Mouse (Mus musculus): Measurements from ENCODE around the gene Tcf20.

Gene Tcf20

DNA sequence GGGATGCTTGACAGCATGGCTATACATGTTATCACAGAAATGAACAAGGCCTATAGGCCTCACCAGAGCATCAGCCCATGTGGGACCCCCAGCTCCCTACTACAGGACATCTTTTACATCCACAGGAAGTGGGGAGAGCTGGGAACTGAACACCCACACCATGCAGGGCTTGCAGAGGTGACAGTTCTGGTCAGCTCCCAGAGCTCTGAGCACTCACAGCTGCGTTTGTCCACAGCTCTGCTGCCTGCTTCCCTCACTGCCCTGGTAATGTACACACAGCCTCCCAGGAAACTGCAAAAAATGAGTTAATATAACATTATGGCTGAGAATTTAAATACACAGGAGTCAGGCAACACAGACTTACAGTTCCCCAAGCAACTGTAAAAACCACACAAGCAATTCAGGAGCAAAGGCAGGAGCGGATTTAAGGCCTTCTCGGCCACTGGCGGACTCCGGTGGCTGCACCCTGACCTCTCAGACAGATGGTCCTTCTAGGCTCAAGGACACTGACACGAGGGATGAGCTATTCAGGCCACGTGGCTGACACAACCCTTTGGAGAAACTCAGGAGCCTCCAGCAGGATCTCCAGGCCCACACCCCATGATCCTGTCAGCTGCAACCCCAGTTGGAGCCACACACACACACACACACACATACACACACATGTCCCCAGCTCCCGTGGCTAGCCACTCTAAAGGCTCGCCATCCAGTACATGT lies 43.0 kb downstream of the Tcf20 start:
- no peaks in the 10 kb centered on the region for H3K36me3 ChIP-seq (ENCODE audit: insufficient read depth, low read length)
- peaks cover 27% of the 10 kb centered on the region for H3K27me3 ChIP-seq (ENCODE audit: insufficient read depth, low read length)
- H3K4me3 ChIP-seq (replicated peaks; ENCODE audit: low read length), result no peak overlapping the region
- TF ChIP-seq POU5F1 (IDR thresholded peaks at IDR 0.05; ENCODE audit: borderline replicate concordance, low read length) (no peak), CTCF (conservative IDR thresholded peaks at IDR 0.05; ENCODE audit: low read length) (no peak), NANOG (IDR thresholded peaks at IDR 0.05; ENCODE audit: borderline replicate concordance, low read length) (no peak)
- H3K9me3 ChIP-seq (ENCODE audit: low read length), result no peaks in the 10 kb centered on the region
- peaks cover 32% of the 10 kb centered on the region for H3K4me1 ChIP-seq (replicated peaks; ENCODE audit: low read depth, low read length)

DNA sequence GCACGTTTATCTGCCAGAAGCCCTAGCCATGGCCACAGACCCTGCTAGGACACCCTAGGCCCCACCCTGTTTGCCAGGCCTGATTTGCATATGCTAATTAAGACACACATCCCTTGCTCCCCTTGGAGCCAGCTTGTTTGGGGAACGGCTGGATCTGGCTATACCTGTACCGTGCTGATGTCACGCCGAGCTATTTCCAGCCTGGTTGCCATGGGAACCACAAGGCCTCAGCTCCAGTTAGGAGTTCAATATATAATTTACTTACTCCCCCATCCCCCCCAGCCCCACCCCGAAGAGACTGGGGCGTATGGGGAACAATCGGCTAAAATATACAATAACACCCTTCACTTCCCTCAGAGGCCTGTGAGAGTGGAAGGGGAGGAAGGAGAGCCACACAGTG lies 45.9 kb downstream of the Tcf20 start:
- no peaks in the 10 kb centered on the region for H3K9me3 ChIP-seq (ENCODE audit: low read length)
- no peak for TF ChIP-seq CTCF (conservative IDR thresholded peaks at IDR 0.05; ENCODE audit: low read length)
- TF ChIP-seq POU5F1 (IDR thresholded peaks at IDR 0.05; ENCODE audit: borderline replicate concordance, low read length), result no peak
- no peak for TF ChIP-seq NANOG (IDR thresholded peaks at IDR 0.05; ENCODE audit: borderline replicate concordance, low read length)
- H3K36me3 ChIP-seq (ENCODE audit: insufficient read depth, low read length), result no peaks in the 10 kb centered on the region
- H3K4me3 ChIP-seq (replicated peaks; ENCODE audit: low read length), result no peak overlapping the region
- H3K27me3 ChIP-seq (ENCODE audit: insufficient read depth, low read length), result peaks cover 12% of the 10 kb centered on the region; the same call in 1 of the 2 replicates
- peaks cover 48% of the 10 kb centered on the region for H3K4me1 ChIP-seq (replicated peaks; ENCODE audit: low read depth, low read length)

DNA sequence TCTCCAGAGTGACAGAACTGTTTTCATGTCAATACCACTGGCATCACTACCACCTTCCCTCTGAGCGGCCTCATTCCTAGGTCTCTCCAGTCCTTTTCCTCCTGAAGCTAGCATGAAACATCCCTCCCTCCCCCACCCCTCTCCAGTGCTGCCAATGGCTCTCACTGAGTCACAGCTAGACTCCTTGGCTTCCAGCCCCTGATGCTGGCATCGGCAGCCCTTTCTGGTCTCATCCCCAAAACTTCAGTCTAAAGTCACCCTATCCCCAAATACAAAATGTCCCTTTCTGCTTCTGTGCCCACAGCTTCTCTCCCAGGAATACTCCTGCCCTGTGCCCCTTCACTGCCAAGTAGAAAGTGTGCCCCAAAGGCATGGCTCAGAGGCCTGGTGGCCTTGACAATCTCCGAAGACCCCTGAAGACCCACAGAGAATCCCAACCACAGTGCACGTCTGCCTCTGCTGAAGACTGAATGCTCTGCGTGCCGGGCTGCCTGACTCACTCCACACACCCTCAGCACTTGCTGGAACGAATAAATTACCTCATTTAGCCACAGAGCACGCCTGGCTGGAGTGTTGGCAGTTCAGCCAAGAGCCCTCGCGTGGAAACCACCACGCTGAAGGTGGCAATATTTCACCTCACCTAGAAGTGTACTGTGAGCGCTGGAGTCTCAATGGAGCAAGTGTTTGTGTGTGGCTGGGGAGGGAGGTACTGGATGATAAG lies 47.0 kb downstream of the Tcf20 start:
- no peaks in the 10 kb centered on the region for H3K9me3 ChIP-seq (ENCODE audit: low read length)
- H3K4me1 ChIP-seq (replicated peaks; ENCODE audit: low read depth, low read length), result peaks cover 52% of the 10 kb centered on the region
- no peaks in the 10 kb centered on the region for H3K36me3 ChIP-seq (ENCODE audit: insufficient read depth, low read length)
- peaks cover 7% of the 10 kb centered on the region; the same call in 1 of the 2 replicates for H3K27me3 ChIP-seq (ENCODE audit: insufficient read depth, low read length)
- no peak overlapping the region for H3K4me3 ChIP-seq (replicated peaks; ENCODE audit: low read length)
- no peak for TF ChIP-seq CTCF (conservative IDR thresholded peaks at IDR 0.05; ENCODE audit: low read length)
- no peak for TF ChIP-seq POU5F1 (IDR thresholded peaks at IDR 0.05; ENCODE audit: borderline replicate concordance, low read length)
- no peak for TF ChIP-seq NANOG (IDR thresholded peaks at IDR 0.05; ENCODE audit: borderline replicate concordance, low read length)

DNA sequence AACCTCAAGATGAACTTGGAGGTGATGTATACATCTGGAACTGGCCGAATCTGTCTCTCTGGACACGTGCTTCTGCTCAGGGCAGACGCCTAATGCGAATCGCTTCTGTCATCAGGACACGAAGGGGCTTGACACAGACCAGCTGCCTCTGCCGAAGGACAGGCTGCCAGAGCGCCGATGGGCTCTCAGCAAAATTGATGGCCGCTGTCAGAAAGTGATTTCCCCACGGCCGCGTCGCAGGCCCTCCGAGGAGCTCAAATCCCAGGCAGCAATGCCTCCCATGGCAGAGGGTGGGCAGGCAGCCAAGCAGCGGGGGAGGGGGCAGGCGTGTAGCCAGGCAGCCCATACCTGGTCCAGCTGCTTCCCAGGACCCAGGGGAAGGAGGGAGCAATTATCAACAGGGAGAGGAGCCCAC lies 49.5 kb downstream of the Tcf20 start:
- peaks cover 7% of the 10 kb centered on the region for H3K27me3 ChIP-seq (ENCODE audit: insufficient read depth, low read length)
- TF ChIP-seq CTCF (conservative IDR thresholded peaks at IDR 0.05; ENCODE audit: low read length), result no peak
- no peak for TF ChIP-seq NANOG (IDR thresholded peaks at IDR 0.05; ENCODE audit: borderline replicate concordance, low read length)
- no peak for TF ChIP-seq POU5F1 (IDR thresholded peaks at IDR 0.05; ENCODE audit: borderline replicate concordance, low read length)
- no peaks in the 10 kb centered on the region for H3K9me3 ChIP-seq (ENCODE audit: low read length)
- H3K4me1 ChIP-seq (replicated peaks; ENCODE audit: low read depth, low read length), result peaks cover 50% of the 10 kb centered on the region
- H3K4me3 ChIP-seq (replicated peaks; ENCODE audit: low read length), result no peak overlapping the region
- H3K36me3 ChIP-seq (ENCODE audit: insufficient read depth, low read length), result no peaks in the 10 kb centered on the region

DNA sequence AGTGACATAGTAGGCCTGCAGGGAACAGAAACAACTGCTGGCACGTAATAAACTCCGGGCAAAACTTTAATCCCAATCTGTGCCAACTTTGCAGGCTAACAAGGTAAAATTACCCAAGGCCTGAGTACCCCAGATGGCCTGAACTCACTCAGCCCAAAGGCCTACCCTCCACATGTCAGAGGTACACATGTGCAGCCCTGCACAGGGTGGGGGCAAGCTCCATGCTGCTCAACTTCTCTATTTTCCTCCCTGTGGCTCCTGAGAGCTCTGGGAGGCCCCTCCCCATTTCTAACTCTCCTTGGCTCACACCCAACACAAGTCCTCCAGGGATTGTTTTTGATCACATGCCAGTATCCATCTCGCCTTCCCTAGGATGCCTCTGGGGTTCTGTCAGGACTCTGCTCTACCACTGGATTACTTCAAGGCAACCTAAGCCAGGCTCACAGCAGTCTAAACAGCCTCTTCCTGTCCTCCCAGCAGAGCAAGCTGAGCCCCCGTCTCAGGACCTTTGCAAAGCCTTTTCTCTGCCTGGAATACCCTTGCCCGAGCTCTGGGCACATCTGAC lies 50.2 kb downstream of the Tcf20 start:
- Histone ChIP-seq H3K27me3 (ENCODE audit: insufficient read depth, low read length) (peaks cover 7% of the 10 kb centered on the region), H3K36me3 (ENCODE audit: insufficient read depth, low read length) (no peaks in the 10 kb centered on the region), H3K4me3 (replicated peaks; ENCODE audit: low read length) (no peak overlapping the region), H3K4me1 (replicated peaks; ENCODE audit: low read depth, low read length) (peaks cover 44% of the 10 kb centered on the region), H3K9me3 (ENCODE audit: low read length) (no peaks in the 10 kb centered on the region)
- TF ChIP-seq NANOG (IDR thresholded peaks at IDR 0.05; ENCODE audit: borderline replicate concordance, low read length) (no peak), POU5F1 (IDR thresholded peaks at IDR 0.05; ENCODE audit: borderline replicate concordance, low read length) (no peak), CTCF (conservative IDR thresholded peaks at IDR 0.05; ENCODE audit: low read length) (no peak)

DNA sequence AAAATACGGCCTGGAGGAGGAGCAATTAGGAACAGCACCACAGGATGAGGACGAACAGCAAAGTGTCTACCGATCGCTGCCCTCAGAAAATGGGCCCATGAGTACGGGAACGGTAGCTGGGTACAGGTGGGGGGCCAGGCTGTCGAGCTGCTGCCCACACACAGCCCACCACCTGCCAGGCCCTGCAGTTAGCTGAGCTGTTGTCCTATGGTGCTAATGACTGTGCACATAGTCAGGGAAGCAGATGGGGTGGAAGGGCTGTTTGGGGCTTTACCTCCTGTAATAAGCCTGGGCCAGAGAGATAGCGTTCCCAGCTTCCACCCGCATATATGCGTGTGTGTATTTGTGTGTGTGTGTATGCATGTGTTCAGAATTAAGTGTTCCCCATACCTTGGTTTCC lies 52.7 kb downstream of the Tcf20 start:
- no peaks in the 10 kb centered on the region for H3K36me3 ChIP-seq (ENCODE audit: insufficient read depth, low read length)
- no peak for TF ChIP-seq NANOG (IDR thresholded peaks at IDR 0.05; ENCODE audit: borderline replicate concordance, low read length)
- TF ChIP-seq CTCF (conservative IDR thresholded peaks at IDR 0.05; ENCODE audit: low read length), result no peak
- no peak for TF ChIP-seq POU5F1 (IDR thresholded peaks at IDR 0.05; ENCODE audit: borderline replicate concordance, low read length)
- peaks cover 16% of the 10 kb centered on the region for H3K27me3 ChIP-seq (ENCODE audit: insufficient read depth, low read length)
- H3K9me3 ChIP-seq (ENCODE audit: low read length), result no peaks in the 10 kb centered on the region
- peaks cover 30% of the 10 kb centered on the region for H3K4me1 ChIP-seq (replicated peaks; ENCODE audit: low read depth, low read length)
- H3K4me3 ChIP-seq (replicated peaks; ENCODE audit: low read length), result no peak overlapping the region

DNA sequence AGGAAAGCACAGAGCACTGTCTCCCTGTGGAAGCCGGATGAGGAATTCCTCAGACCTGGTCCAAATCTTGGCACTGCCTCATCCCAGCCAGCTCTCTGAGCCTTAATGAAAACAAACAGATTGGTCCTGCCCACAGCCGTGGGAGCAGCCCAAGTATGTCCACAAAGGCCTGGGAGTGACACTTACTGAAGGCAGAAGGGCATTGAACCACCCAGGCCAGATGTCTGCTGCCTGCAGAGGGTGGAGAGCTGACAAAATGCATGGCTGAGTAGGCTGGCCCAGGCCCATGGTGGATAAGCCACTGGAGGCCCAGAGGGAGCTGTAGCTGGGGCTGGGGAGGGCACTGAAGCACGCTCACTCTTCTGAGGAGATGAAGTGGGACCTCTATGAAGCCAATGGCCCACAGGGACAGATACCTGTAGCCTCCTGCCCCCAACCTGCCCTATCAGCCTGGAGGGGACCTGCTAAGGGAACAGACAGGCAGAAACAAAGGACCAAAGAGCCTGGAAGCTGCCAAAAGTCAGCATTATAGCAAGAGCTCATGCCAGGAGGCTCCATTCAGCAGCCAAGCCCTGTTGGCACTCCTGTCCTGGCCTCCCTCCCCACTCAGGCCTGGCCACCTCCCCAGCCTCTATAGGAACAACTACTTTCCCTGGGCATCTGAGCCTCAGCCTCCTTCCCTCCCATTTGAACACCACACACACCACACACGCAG lies 54.6 kb downstream of the Tcf20 start:
- Histone ChIP-seq H3K27me3 (ENCODE audit: insufficient read depth, low read length) (peaks cover 26% of the 10 kb centered on the region), H3K9me3 (ENCODE audit: low read length) (no peaks in the 10 kb centered on the region), H3K4me1 (replicated peaks; ENCODE audit: low read depth, low read length) (peaks cover 40% of the 10 kb centered on the region), H3K36me3 (ENCODE audit: insufficient read depth, low read length) (no peaks in the 10 kb centered on the region), H3K4me3 (replicated peaks; ENCODE audit: low read length) (no peak overlapping the region)
- TF ChIP-seq CTCF (conservative IDR thresholded peaks at IDR 0.05; ENCODE audit: low read length), result no peak
- no peak for TF ChIP-seq POU5F1 (IDR thresholded peaks at IDR 0.05; ENCODE audit: borderline replicate concordance, low read length)
- TF ChIP-seq NANOG (IDR thresholded peaks at IDR 0.05; ENCODE audit: borderline replicate concordance, low read length), result no peak

DNA sequence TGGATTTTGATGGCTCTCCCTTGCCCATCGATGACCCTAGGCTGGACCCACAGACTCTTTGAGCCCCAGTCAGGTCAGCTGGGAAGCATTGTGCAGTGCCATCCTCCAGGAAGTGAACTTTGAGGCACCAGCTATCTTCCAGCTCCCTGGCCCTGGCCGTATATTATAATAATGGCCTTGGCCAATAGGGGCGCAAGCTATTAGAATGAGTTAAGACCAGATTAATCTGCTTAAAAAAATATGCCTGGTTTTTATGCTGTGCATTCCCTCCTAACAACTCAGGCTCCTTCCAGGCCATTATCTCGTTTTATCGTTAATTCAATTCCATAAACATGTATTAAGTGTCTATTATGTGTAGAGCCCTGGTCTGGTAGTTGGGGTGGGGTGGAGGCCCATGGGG lies 56.2 kb downstream of the Tcf20 start:
- Histone ChIP-seq H3K36me3 (ENCODE audit: insufficient read depth, low read length) (no peaks in the 10 kb centered on the region), H3K9me3 (ENCODE audit: low read length) (no peaks in the 10 kb centered on the region), H3K4me1 (replicated peaks; ENCODE audit: low read depth, low read length) (peaks cover 36% of the 10 kb centered on the region), H3K4me3 (replicated peaks; ENCODE audit: low read length) (no peak overlapping the region), H3K27me3 (ENCODE audit: insufficient read depth, low read length) (peaks cover 38% of the 10 kb centered on the region)
- TF ChIP-seq POU5F1 (IDR thresholded peaks at IDR 0.05; ENCODE audit: borderline replicate concordance, low read length) (no peak), NANOG (IDR thresholded peaks at IDR 0.05; ENCODE audit: borderline replicate concordance, low read length) (no peak), CTCF (conservative IDR thresholded peaks at IDR 0.05; ENCODE audit: low read length) (no peak)
